Mouse (Mus musculus) T-helper 1 cell (primary cell): ENCODE measurements around the gene Acss2.

Experiments used
- in situ Hi-C: fragments of 300-600 bp; cut with MboI, MseI; formaldehyde crosslinking; loops from one replicate; pipeline ENCODE4 v1.15.1; 2025; ENCODE audit warnings: high pct_unique_total_duplicates

The Acss2 gene

GRCm38 (mm10) chr2:155517455-155518423, at the start of gene Acss2, which contains the start of gene Ggt7:
Gene Acss2 (plus strand): TSS chr2:155517948.
Gene Ggt7 (minus strand): TSS chr2:155518237.
- in situ Hi-C loops, result loop anchor here (25.0 kb wide), 1 partner anchor 245 kb away; the partner anchor contains the start of gene Procr

- in situ Hi-C loops, result no loop called here
These were observed 44.8 kb upstream of the Acss2 start for GRCm38 (mm10) chr2:155472671-155473569.

GRCm38 (mm10) chr2:155473570-155474088, 44.1 kb upstream of the Acss2 start, which contains the start of gene Ncoa6:
Gene Ncoa6 (minus strand): TSS chr2:155473894.
- in situ Hi-C loops, result no loop called here

- in situ Hi-C loops, result no loop called here
These were observed 35.7 kb upstream of the Acss2 start for GRCm38 (mm10) chr2:155482021-155482420.

- in situ Hi-C loops, result no loop called here
These were observed 26.8 kb upstream of the Acss2 start for GRCm38 (mm10) chr2:155490998-155491397.

- in situ Hi-C loops, result loop anchor here (25.0 kb wide), 1 partner anchor 260 kb away; the partner anchor contains the start of gene Procr
These were observed 15.2 kb upstream of the Acss2 start for GRCm38 (mm10) chr2:155502596-155502995.

GRCm38 (mm10) chr2:155504440-155505355, 13.1 kb upstream of the Acss2 start:
- in situ Hi-C loops, result loop anchor here (25.0 kb wide), 1 partner anchor 258 kb away; the partner anchor contains the start of gene Procr

- in situ Hi-C loops, result loop anchor here (25.0 kb wide), 1 partner anchor 256 kb away; the partner anchor contains the start of gene Procr
These were observed 11.9 kb upstream of the Acss2 start for GRCm38 (mm10) chr2:155505811-155506210.

- in situ Hi-C loops, result loop anchor here (25.0 kb wide), 1 partner anchor 254 kb away; the partner anchor contains the start of gene Procr
These were observed 9.9 kb upstream of the Acss2 start for GRCm38 (mm10) chr2:155507721-155508470.

- in situ Hi-C loops, result loop anchor here (5.0 to 25.0 kb wide), 3 partner anchors 75 to 250 kb away; partner anchors contain the start of gene Procr
These were observed 5.3 kb upstream of the Acss2 start for GRCm38 (mm10) chr2:155512479-155512878.

- in situ Hi-C loops, result loop anchor here (5.0 to 25.0 kb wide), 3 partner anchors 74 to 249 kb away; partner anchors contain the start of gene Procr
These were observed 4.2 kb upstream of the Acss2 start for GRCm38 (mm10) chr2:155513543-155513942.

- in situ Hi-C loops, result loop anchor here (5.0 to 25.0 kb wide), 3 partner anchors 73 to 248 kb away; partner anchors contain the start of gene Procr
These were observed 3.1 kb upstream of the Acss2 start for GRCm38 (mm10) chr2:155514666-155515065.

GRCm38 (mm10) chr2:155515941-155516340, 1.8 kb upstream of the Acss2 start:
- in situ Hi-C loops, result loop anchor here (25.0 kb wide), 1 partner anchor 246 kb away; the partner anchor contains the start of gene Procr

- in situ Hi-C loops, result loop anchor here (25.0 kb wide), 1 partner anchor 244 kb away; the partner anchor contains the start of gene Procr
These were observed 953 bp downstream of the Acss2 start for GRCm38 (mm10) chr2:155518531-155519270.

GRCm38 (mm10) chr2:155523706-155524105, 6.0 kb downstream of the Acss2 start:
- in situ Hi-C loops, result loop anchor here (25.0 kb wide), 1 partner anchor 239 kb away; the partner anchor contains the start of gene Procr

GRCm38 (mm10) chr2:155524378-155524777, 6.6 kb downstream of the Acss2 start:
- in situ Hi-C loops, result loop anchor here (25.0 kb wide), 1 partner anchor 238 kb away; the partner anchor contains the start of gene Procr

GRCm38 (mm10) chr2:155527367-155527766, 9.6 kb downstream of the Acss2 start:
- in situ Hi-C loops, result no loop called here

- in situ Hi-C loops, result no loop called here
These were observed 18.5 kb downstream of the Acss2 start for GRCm38 (mm10) chr2:155536292-155536691.
